Mouse (Mus musculus): ENCODE data around the gene Sh2d1b1. TPM values are rescaled to one million over a fixed set of nuclear protein-coding genes. Genes with fewer than 3 reads are reported as not detected.

Gene Sh2d1b1
- polyA plus RNA-seq, 1 experiment from 2014 or later = not detected

DNA sequence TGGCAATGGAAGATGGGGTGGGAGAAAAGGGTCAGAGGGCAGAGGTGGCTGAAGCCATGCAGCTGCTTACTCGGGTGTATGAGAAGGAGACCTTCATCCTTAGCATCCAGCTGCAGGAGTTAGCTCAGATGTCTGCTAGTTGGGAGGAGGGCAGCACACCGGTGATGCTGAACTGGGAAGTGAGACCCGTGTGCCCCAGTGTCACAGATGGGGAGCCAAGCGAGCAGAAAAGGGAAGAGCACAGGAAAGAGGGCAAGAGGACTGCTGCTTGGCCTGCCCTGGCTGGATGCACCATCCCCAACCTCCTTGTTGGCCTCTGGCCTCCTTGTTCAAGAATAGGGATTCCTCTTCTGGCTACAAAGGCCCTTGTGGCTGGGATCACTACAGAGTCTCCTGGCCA is 22.4 kb downstream of the Sh2d1b1 start:
- H3K36me3 ChIP-seq = no peaks in the 10 kb centered on the region
- H3K27ac ChIP-seq = no peak overlapping the region
- no peaks in the 10 kb centered on the region for H3K27me3 ChIP-seq (ENCODE audit: low read depth, poor library complexity, severe bottlenecking)
- WGBS = 77% methylated on average over 4 of the region's 4 CpGs
- H3K4me1 ChIP-seq = no peaks in the 10 kb centered on the region
- H3K9me3 ChIP-seq (replicated peaks) = no peaks in the 10 kb centered on the region
- no peak overlapping the region for H3K4me3 ChIP-seq
- no peak for DNase-seq (ENCODE audit: low spot score)

DNA sequence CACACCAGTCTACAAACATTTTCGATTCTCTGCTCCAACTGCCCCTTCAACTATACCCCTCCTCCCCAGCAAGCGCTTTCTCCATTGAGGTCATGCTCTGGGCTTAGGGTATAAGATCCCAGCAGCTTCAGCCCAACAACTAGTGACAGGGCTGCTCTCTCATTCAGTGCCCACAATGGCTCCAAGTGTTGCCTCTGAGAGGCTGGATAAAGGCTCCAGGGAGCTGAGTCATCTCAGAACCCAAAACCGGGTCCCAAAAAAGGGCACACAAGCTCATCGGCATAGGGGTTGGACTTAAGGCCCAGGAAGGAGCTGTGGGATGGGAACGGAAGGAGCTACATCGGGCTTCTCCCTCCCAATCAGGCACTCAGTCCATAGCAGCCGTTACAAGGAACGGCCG is 24.6 kb downstream of the Sh2d1b1 start:
- no peaks in the 10 kb centered on the region for H3K36me3 ChIP-seq
- 97% methylated on average over 9 of the region's 9 CpGs for WGBS
- no peak overlapping the region for H3K4me3 ChIP-seq
- no peak overlapping the region for H3K27ac ChIP-seq
- H3K9me3 ChIP-seq (replicated peaks) = no peaks in the 10 kb centered on the region
- no peaks in the 10 kb centered on the region for H3K4me1 ChIP-seq
- no peaks in the 10 kb centered on the region for H3K27me3 ChIP-seq (ENCODE audit: low read depth, poor library complexity, severe bottlenecking)
- no peak for DNase-seq (ENCODE audit: low spot score)

DNA sequence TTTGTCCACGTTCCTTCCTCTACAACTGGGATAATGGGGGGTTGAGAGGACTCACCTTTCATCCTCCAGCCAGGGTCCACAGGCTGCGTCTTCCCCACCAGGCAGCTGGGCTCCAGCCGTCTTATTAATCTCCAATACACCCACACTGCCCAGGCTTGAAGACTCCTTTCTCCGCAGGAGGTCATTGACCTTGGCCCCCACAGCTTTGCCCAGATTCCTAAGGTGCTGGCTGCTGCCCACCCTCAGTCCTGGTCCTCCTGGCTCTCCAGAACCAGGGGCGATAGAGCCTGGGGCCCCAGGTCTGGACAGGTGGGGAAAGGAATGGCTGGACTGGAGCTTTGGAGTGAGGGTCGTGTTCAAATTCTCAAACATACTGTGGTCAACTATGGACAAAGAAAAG is 25.3 kb downstream of the Sh2d1b1 start:
- no peak overlapping the region for H3K27ac ChIP-seq
- H3K36me3 ChIP-seq = no peaks in the 10 kb centered on the region
- DNase-seq (ENCODE audit: low spot score) = no peak
- H3K9me3 ChIP-seq (replicated peaks) = no peaks in the 10 kb centered on the region
- no peak overlapping the region for H3K4me3 ChIP-seq
- 76% methylated on average over 6 of the region's 6 CpGs for WGBS
- no peaks in the 10 kb centered on the region for H3K27me3 ChIP-seq (ENCODE audit: low read depth, poor library complexity, severe bottlenecking)
- no peaks in the 10 kb centered on the region for H3K4me1 ChIP-seq

DNA sequence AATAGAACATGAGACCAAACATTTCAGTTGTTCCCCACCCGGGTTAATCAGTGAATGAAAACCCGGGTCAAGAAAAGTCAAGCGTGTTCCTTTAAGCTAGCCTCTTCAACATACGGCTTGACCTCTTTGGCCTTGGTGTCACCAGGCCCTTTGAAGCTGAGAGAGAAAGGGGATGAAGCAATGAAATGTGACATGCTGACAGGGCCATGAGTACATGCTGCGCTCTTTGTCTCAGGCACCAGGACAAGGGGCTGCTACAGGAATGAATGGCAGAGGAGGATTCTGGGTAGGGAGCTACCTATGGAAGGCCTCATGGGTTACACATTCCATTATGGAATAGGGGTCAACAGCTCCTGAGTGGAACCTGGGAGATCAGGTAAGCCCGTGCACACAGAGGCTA is 26.0 kb downstream of the Sh2d1b1 start:
- no peak overlapping the region for H3K4me3 ChIP-seq
- no peaks in the 10 kb centered on the region for H3K9me3 ChIP-seq (replicated peaks)
- WGBS = 67% methylated on average over 6 of the region's 6 CpGs
- no peaks in the 10 kb centered on the region for H3K36me3 ChIP-seq
- no peaks in the 10 kb centered on the region for H3K27me3 ChIP-seq (ENCODE audit: low read depth, poor library complexity, severe bottlenecking)
- no peak overlapping the region for H3K27ac ChIP-seq
- no peaks in the 10 kb centered on the region for H3K4me1 ChIP-seq
- no peak for DNase-seq (ENCODE audit: low spot score)

DNA sequence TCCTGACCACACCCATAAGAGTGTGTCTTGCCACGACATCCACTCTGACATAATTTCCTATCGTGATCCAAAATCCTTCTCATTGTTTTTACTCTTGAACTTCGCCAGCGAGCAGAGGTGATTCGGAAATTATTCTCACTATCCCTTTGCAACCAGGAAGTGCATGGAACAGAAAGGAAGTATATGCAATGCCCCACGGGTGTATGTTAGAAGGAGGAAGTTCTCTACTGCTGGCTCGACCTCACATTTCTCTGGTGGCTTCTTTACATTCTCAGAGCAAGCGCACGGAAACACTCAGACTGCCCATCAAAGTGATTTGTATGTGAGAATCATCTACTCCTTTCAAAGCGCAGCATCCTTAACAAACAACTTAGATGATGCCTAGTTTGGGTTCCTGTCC is 27.9 kb downstream of the Sh2d1b1 start:
- Histone ChIP-seq H3K27me3 (ENCODE audit: low read depth, poor library complexity, severe bottlenecking) (no peaks in the 10 kb centered on the region), H3K9me3 (replicated peaks) (no peaks in the 10 kb centered on the region), H3K27ac (no peak overlapping the region), H3K36me3 (no peaks in the 10 kb centered on the region), H3K4me3 (no peak overlapping the region), H3K4me1 (no peaks in the 10 kb centered on the region)
- 93% methylated on average over 10 of the region's 10 CpGs for WGBS
- DNase-seq (ENCODE audit: low spot score) = no peak

DNA sequence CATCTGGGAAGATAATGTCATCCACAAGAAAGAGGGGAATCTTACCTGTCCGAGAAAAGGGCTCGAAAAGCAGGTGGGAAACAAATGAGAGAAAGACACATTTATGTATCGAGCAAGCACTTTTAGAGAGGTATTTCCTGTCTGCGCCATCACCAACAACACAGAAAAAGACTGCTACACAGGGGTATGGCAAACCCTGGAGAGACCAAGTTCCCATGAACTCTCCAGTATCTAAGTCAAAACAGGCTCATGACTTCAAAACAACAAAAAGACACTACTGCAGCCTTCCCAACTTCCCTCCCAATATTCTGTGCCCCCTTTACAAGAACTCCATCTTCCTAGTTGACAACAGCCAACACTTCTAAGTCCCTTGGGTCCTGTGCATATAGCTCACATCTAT is 29.1 kb downstream of the Sh2d1b1 start, which contains the start of gene Gm7694:
Gm7694 (minus strand) TSS at position 101 of the 400 bp plus-strand sequence.
- Histone ChIP-seq H3K36me3 (no peaks in the 10 kb centered on the region), H3K27ac (no peak within 1 kb of the TSS), H3K9me3 (replicated peaks) (no peaks in the 10 kb centered on the region), H3K4me3 (no peak within 1 kb of the TSS), H3K27me3 (ENCODE audit: low read depth, poor library complexity, severe bottlenecking) (no peaks in the 10 kb centered on the region), H3K4me1 (no peaks in the 10 kb centered on the region)
- DNase-seq (ENCODE audit: low spot score) = no peak
- 91% methylated on average over 4 of the region's 4 CpGs for WGBS

DNA sequence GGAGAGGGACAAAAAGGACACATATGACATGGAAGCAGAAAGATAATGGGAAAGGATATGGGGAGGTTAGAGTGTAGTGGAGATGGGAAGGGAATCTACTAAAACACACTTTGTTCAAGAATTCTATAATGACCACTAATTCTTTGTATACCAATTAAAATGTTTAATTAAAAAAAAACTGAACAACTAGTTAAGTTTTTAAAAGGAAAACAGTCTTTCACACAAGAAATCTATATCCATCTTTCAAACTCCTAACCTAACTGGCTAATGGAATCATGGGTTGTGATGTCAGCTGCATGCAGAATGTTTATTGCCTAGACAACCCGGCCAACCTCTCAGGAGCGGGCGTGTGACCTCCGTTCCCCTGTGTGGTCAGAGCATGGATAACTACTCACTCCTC is 31.4 kb downstream of the Sh2d1b1 start, which contains the start of gene Spata46:
Spata46 (plus strand) TSS at position 301 of the 400 bp plus-strand sequence.
- 83% methylated on average over 4 of the region's 4 CpGs for WGBS
- Histone ChIP-seq H3K27ac (no peak within 1 kb of the TSS), H3K9me3 (replicated peaks) (no peaks in the 10 kb centered on the region), H3K4me1 (peaks cover 3% of the 10 kb centered on the region; the same call in 1 of the 2 replicates), H3K4me3 (no peak within 1 kb of the TSS), H3K36me3 (no peaks in the 10 kb centered on the region), H3K27me3 (ENCODE audit: low read depth, poor library complexity, severe bottlenecking) (no peaks in the 10 kb centered on the region)
- DNase-seq (ENCODE audit: low spot score) = no peak

DNA sequence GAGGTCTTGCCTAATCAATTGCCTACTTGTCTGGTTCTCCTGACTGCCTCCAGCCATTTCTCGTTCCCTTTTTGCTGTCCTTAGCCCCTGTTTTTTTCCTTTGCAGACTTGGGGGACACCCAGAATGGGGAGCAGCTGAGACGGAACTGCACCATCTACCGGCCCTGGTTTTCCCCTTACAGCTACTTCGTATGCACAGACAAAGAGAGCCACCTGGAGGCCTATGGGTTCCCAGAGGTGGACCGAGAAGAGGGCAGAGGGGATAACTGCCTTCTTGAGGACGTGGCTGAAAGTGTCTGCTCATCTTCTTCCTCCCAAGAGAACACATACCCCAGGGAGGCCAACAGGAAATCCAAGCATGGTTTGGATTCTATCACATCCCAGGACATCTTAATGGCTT is 34.3 kb downstream of the Sh2d1b1 start:
- 84% methylated on average over 6 of the region's 6 CpGs for WGBS
- no peak for DNase-seq (ENCODE audit: low spot score)
- Histone ChIP-seq H3K36me3 (no peaks in the 10 kb centered on the region), H3K4me3 (no peak overlapping the region), H3K27me3 (ENCODE audit: low read depth, poor library complexity, severe bottlenecking) (no peaks in the 10 kb centered on the region), H3K27ac (no peak overlapping the region), H3K9me3 (replicated peaks) (no peaks in the 10 kb centered on the region), H3K4me1 (peaks cover 3% of the 10 kb centered on the region; the same call in 1 of the 2 replicates)

DNA sequence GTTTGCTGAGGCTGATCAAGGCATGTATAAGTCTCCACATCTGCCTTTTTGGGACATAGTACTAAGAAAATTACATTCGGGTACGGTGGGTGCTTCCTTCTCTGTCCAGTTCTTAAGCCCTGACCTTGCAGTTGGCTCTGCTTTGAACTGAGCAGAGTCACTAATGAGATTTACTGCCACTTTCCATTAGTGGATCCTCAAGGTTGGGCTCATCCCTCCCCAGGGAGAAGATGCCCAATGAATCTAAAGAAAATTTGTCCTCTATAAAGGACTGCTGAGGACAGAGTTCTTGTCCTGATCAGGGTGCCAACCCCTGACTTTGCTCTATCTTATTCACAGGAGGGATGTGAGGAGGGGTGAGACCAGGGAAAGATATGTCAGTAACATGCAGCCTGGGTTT is 44.9 kb downstream of the Sh2d1b1 start:
- WGBS = 82% methylated on average over 2 of the region's 2 CpGs
- Histone ChIP-seq H3K36me3 (no peaks in the 10 kb centered on the region), H3K27me3 (ENCODE audit: low read depth, poor library complexity, severe bottlenecking) (no peaks in the 10 kb centered on the region), H3K4me3 (no peak overlapping the region), H3K27ac (no peak overlapping the region), H3K9me3 (replicated peaks) (no peaks in the 10 kb centered on the region), H3K4me1 (no peaks in the 10 kb centered on the region)
- DNase-seq (ENCODE audit: low spot score) = no peak

DNA sequence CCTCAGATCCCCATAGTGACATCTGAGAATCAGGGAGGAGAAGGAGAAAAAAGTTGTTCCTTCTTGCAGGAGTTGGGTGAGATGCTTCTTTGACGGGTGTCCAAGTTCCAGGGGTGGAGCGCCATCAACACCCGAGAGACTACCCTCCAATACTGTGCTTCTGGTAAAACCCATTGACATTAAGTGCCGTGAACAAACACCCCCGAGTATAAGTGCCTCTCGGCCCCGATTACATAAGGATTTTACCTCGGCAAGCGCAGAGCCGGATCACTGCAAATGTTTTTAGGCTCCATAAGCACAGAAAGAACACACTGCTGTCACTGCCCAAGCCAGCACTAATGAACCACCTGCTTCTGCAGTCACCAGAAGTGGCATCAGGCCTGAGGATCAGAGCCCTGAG is 45.9 kb downstream of the Sh2d1b1 start:
- no peaks in the 10 kb centered on the region for H3K27me3 ChIP-seq (ENCODE audit: low read depth, poor library complexity, severe bottlenecking)
- H3K9me3 ChIP-seq (replicated peaks) = no peaks in the 10 kb centered on the region
- no peak overlapping the region for H3K4me3 ChIP-seq
- no peak for DNase-seq (ENCODE audit: low spot score)
- no peaks in the 10 kb centered on the region for H3K36me3 ChIP-seq
- no peaks in the 10 kb centered on the region for H3K4me1 ChIP-seq
- 90% methylated on average over 10 of the region's 10 CpGs for WGBS
- no peak overlapping the region for H3K27ac ChIP-seq

DNA sequence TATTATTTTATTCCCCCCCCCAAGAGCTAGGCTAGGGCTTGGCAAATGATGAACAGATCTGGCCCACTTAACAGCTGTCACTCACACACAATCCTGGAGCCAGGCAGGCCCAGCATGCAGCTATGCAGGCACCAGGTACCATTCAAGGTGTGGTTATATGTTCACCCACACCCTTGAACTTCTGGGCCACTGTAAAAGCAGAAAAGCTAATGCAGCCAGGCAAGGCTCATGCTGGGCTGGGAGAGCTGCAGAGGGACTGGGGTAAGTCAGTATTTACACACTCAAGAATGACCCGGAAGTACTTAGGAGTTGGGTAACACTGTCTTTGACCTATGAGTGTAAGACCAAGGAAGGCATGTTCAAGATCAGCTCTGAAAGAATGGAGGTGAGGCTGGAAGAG is 47.2 kb downstream of the Sh2d1b1 start:
- no peak overlapping the region for H3K27ac ChIP-seq
- H3K4me3 ChIP-seq = no peak overlapping the region
- no peaks in the 10 kb centered on the region for H3K27me3 ChIP-seq (ENCODE audit: low read depth, poor library complexity, severe bottlenecking)
- no peaks in the 10 kb centered on the region for H3K36me3 ChIP-seq
- DNase-seq (ENCODE audit: low spot score) = no peak
- WGBS = 94% methylated on average over 1 of the region's 1 CpGs
- H3K9me3 ChIP-seq (replicated peaks) = no peaks in the 10 kb centered on the region
- no peaks in the 10 kb centered on the region for H3K4me1 ChIP-seq

DNA sequence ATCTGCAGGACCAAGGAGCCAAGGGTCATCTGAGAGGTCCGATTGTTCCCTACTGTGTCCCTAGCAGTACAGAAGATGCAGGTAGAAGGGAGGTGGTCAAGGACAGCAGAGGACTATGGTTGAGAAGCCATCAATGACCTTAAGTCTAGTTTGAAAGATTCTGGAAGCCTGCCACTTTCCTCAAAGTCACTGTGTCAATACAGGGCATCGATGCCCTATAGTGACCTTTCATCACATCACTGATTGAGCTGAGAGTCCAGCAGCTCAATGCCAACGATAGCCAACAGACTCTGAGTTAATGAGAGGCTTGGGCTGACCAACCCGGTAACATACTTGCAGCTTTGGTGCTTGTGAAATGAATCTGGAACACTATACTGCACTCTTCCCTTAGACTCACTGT is 48.2 kb downstream of the Sh2d1b1 start:
- H3K4me1 ChIP-seq = no peaks in the 10 kb centered on the region
- WGBS = 94% methylated on average over 4 of the region's 4 CpGs
- DNase-seq (ENCODE audit: low spot score) = no peak
- H3K4me3 ChIP-seq = no peak overlapping the region
- H3K27ac ChIP-seq = no peak overlapping the region
- H3K27me3 ChIP-seq (ENCODE audit: low read depth, poor library complexity, severe bottlenecking) = no peaks in the 10 kb centered on the region
- no peaks in the 10 kb centered on the region for H3K9me3 ChIP-seq (replicated peaks)
- no peaks in the 10 kb centered on the region for H3K36me3 ChIP-seq

DNA sequence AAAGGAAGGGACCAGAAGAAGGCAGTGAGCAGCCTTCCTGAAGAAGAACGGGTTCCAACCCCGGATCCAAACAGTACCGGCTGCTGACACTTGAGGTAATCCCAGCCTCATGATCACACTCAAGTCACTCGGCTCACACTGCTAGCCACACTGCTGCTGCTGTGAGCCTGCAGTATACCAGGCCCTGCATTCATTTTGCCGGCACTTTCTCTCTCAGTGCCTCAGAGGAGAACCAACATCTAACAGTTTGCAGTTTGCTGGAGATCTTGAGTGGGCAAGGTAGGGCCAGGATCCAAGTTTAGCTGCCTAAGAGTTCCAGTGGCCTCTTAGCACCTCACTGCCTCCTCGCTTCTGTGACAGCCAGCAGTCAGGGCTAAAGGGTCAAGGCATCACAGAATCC is 54.8 kb downstream of the Sh2d1b1 start:
- WGBS = 67% methylated on average over 6 of the region's 6 CpGs
- Histone ChIP-seq H3K4me3 (no peak overlapping the region), H3K9me3 (replicated peaks) (no peaks in the 10 kb centered on the region), H3K36me3 (no peaks in the 10 kb centered on the region), H3K4me1 (no peaks in the 10 kb centered on the region), H3K27me3 (ENCODE audit: low read depth, poor library complexity, severe bottlenecking) (no peaks in the 10 kb centered on the region), H3K27ac (no peak overlapping the region)
- no peak for DNase-seq (ENCODE audit: low spot score)

DNA sequence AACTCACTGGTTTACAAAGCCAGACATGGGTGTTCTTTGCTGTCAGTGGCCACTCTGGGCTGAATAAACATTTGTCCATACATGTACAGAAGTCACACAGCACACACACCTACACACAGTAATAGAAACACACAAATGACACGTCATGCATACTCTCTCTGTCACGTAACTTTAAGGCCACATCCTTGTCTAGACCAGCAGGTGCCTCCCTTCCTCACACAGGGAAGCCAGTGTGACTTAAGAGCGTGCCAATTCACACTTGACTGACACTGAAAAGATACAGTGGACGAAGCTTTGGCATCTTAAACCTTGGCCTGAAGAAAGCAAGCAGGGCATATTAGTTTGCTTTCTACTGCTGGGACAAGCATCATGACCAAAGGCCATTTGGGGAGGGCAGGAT is 55.7 kb downstream of the Sh2d1b1 start:
- DNase-seq (ENCODE audit: low spot score) = no peak
- WGBS = 83% methylated on average over 4 of the region's 4 CpGs
- Histone ChIP-seq H3K4me3 (no peak overlapping the region), H3K27me3 (ENCODE audit: low read depth, poor library complexity, severe bottlenecking) (no peaks in the 10 kb centered on the region), H3K9me3 (replicated peaks) (no peaks in the 10 kb centered on the region), H3K36me3 (no peaks in the 10 kb centered on the region), H3K27ac (no peak overlapping the region), H3K4me1 (no peaks in the 10 kb centered on the region)
